Mouse (Mus musculus): ENCODE measurements at regions not wholly inside any gene's neighbourhood (a gene's known extent, or its start where the extent isn't known, plus 50 kb on each side); places are given as distances from the start of the nearest gene placed in this dataset.
"Not testable (repeated sequence)": the region's sequence is repeated elsewhere in the genome, so short reads cannot be mapped to it uniquely, and the experiment has no call there.

- H3K4me1 ChIP-seq (ENCODE audit: control insufficient read depth, insufficient read depth, low read length); H3K9me3 ChIP-seq (ENCODE audit: control insufficient read depth, low read length); H3K36me3 ChIP-seq (ENCODE audit: control insufficient read depth, insufficient read depth, low read length); H3K4me3 ChIP-seq (ENCODE audit: low read length); H3K27me3 ChIP-seq (replicated peaks; ENCODE audit: control insufficient read depth, insufficient read depth, low read length); H3K9ac ChIP-seq (ENCODE audit: low read depth, low read length); H3K27ac ChIP-seq (ENCODE audit: low read length); H3K4me2 ChIP-seq (ENCODE audit: low read depth, low read length); ATAC-seq: not testable (repeated sequence)
- 69% methylated on average over 9 of the region's 9 CpGs for WGBS
Measured at GRCm38 (mm10) chrX:50490477-50490967, 62.2 kb upstream of the Olfr1324 start.
